Mouse (Mus musculus) embryo, embryonic 9.5 days (tissue): ENCODE measurements at regions not wholly inside any gene's neighbourhood (a gene's known extent, or its start where the extent isn't known, plus 50 kb on each side); places are given as distances from the start of the nearest gene placed in this dataset.
A peak's percentile ranks its signal among the peaks of the same experiment; 100 is the strongest.

Experiments
- DNase-seq: peaks from one replicate; pipeline ENCODE4 v3.0.0-alpha.2; 2017; ENCODE audit errors: extremely low spot score

DNA sequence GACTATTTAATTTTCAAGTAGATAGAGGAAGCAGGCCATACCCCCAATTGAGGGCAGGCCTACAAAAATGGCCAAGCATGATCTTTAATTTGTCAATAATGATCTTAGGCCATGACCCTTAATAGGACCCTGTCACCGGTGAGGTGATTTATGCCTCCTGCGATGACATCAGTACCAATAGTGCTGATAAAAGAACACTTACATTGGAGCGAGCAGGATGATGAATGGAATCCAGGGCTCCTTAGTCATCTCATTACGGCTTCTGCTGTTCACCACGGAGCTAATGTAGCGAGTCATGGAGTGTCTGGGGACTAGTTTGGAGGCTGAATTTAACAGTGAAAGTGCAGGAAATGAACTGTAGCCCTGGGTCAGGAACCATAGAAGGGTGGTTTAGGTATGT, 308.6 kb downstream of the En1 start:
- peak; percentile 10 for DNase-seq

DNA sequence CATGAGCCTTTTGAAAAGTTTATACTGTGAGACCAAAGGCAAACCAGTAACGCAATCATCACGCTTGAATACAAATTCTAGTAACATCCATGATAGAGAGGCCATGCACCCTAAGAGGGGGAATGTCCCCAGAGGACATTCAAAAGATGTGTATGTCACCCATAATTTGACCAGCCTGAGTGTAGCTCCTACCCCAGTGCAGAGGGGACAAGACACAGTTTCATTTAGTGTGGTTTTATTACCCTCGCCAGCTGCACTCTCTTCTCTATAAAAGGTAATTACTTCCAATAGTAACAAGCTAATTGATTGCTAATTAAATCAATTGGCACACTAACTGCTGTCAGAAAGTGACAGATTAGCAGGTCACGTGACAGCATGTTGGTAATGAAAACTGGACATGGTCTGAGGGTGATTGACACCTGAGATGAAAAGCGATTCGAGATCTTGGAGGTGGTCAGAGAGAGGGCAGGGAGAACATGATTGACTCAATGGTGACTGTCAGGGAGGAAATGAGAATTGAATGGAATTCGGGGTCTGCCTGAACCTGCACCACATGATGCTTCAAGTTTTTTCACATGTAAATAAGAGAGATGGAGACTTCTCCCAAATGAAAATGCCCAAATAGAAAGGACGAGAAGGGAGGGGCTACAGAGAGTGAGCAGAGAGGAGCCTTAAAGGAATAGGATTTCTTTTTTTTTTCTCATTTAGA, 309.9 kb downstream of the En1 start:
- no peak for DNase-seq

DNA sequence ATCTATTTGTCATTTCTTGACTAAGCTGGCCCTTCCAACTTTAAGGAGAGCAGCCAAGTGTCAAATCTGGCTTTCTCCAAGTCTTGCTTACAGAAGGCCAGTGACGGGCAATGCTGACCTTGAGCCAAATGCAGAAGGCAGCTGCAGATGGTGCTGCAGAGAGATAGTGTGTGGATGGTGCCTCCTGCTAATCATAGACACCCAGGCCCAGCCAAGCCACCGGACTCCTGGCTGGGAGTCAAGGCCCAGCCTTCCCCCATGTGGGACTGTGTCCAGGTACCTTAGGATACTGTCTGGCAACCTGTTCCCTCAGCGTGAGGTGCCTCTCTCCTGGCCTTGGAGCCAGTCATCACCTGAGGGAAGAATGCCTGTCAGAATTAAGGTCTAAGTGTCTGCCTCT, 319.3 kb downstream of the En1 start:
- DNase-seq: no peak

DNA sequence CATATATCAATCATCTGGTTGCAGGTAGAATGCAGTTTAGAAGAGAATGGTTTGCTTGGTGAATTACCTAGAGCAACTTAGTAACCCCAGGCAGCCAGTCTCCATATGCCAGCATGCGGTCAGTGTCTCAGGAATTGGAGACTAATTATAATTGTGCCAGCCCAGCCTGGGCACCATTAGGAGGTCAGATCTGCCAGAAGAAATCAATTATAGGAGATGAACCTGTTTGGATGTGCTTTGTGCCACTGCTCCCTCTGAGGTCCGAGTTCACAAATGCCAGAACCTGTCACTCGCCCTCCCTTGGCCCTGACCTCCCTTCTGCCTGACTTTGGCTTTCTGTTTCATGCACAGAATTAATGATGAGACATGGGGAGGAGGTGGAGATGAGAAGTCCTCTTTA, 323.1 kb downstream of the En1 start:
- no peak for DNase-seq

DNA sequence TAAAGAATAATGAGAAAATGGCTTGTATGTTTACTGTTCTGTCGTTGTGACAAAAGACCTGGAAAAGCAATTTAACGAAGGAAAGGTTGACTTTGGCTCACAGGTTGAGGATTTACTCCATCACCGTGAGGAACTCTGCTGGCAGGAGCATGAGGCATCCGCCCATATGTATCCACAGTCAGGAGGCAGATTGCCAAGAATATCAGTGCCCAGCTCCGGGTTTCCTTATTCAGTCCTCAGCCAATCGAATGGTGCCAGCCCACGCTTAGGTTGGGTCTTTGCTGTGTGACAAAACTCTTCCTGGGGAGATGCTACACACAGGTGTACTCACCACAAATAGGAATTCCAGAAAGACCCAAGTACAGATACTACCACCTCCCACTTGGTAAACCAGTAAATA, 327.9 kb downstream of the En1 start:
- no peak for DNase-seq

DNA sequence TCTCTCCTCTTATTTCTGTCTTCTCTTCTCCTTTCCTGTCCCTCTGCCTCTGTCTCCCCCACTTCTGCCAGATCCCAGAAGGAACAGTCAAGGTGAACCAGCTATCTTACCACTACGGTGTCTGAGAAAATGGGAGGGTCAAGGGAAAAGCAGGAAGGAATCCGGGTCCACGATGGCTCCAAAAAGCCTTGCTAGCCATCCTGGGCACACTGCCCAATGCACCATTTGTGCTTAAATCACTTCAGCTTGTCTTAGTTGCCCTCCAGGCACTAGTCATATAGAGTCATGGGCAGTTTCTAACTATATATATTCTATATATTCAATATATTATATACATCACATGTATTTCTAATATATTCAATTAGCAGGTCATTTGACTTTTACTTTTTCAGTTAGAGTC, 333.1 kb downstream of the En1 start:
- no peak for DNase-seq

DNA sequence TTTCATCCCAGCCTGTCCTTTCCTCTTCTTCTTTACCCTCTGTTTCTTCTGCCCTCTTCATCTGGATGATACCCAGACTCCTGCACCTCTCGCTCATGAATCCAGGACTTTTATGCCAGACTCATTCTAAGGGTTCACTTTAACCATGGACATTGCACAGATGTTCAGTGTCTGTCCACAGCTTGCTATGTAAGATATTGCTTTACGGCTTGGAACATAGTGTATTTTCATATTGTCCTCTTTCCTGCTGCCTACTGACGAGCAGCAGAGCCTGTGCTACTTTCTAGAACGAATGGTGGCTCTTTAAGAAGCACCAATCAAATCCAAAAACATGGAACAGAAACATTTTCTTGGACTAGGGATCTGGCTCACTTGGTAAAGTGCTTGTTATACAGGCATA, 341.5 kb downstream of the En1 start:
- DNase-seq: no peak

DNA sequence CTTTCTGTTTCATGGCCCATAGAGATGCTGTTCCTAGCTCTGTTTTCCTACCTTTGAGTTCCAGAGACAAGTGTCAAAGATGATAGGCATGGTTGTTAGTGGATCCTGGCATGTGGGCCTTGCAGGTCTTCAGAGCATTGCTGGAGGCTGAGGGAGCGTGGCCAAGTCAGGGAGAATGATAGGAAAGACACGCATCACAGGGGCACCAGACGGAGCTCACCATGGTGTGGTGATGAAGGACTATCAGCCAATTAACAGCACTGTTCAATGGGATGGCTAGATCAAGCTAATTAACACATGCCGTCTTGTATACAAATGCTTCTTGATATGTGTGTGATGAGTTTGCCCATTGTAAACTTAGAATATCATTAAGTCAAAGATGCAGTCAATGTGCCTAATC, 344.1 kb downstream of the En1 start:
- DNase-seq: no peak

DNA sequence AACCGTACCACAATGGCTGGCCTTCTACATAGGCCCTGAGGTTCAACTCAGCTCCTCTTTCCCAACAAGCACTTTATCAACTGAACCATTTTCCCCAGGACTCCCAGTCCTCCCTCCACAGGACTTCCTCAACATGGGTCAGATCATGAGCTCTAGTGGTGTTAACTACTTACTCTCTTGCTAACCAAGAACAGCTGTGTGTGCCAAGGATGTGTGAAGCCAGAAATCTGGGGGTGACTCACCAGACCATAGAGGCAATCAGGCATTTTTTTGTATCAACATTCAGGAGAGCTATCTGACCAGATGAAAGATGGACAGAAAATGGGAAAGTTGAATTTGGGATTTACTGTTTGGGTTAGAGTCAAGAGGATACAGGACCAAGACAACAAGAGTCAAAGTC, 359.0 kb downstream of the En1 start:
- no peak for DNase-seq

DNA sequence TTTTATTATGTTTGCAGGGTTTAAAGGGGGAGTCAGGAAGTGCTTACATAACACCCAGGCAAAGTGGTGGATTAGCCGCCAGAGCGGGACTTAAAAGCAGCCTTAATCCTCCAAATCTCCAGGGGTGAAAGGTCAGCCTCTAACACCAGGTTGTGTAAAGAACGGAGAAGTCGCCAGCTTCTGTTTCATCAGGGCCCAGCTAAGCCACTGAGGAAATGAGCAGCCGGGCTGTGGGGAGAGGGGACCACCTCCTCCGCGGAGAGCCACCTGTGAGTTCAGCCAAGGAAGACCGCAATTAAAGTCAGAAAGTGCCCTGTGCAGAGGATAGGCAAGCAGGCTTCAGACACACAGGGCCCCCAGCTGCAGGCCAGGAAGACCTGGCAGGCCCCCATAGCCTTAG, 359.8 kb downstream of the En1 start:
- peak; percentile 58 for DNase-seq

DNA sequence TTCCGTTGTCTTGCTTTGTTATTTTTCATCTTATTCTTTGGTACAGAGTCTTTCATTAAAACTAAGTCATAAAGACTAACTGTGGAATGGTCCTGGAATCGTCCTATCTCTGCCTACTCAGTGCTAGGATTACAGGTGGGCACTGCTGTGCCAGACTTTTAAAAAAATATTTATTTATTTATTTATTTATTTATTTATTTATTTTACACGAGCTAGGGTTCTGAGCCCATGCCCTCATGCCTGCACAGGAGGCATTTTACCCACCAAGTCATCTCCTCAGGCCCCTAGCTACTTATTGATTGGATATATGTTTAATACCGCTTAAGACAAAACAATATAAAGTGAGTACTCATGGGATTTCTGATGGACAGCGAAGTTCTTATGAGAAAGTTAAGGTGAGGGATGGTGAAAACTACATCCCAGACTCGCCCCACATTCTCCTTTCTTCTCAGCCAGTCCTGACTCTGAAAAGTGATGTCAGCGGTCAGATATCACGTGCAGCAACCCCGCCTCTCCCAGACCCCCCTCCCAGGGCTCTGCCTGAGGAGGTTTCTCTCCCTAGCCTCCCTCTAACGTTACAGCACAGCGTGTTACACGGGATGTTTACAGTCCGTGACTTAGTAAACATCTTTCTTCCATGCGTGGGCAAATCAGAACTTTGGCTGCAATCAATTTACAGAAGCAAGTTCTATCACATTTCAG, 361.4 kb downstream of the En1 start:
- DNase-seq: peak; percentile 31

DNA sequence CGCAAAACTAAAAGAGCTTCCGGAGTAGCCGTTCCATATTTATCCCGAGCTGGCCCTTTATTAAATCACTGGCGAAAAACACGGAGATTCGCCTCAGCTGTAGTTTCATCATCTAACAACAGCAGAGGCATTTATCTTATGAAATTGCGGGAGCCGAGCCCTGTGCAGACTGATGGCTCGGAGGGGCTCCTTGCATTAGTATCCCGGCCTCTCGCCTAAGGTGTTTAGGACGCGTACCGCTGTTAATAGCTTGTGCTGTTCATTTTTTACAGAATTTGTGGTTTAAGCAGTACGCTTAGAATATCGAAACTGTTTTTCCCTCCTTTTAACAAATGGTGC, 361.9 kb downstream of the En1 start:
- no peak for DNase-seq

DNA sequence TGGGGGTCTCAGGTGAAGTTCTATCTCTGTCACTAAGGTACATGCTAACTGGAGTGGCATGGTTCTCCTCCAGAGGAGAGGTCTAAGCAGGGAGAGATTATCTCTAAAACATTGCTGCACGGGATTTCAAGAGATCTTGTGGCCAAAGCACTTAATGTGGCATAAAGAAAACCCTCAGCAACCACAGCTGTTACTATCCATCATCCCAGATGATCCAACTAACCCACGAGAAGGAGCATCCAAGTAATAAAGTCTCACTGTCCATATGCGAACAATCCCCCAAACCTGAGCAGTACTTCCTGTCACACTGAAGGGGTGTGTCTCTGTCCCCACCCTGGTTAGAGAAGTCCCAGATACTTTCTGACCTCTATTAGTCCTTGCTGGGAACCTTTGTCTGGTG, 363.9 kb downstream of the En1 start:
- no peak for DNase-seq

DNA sequence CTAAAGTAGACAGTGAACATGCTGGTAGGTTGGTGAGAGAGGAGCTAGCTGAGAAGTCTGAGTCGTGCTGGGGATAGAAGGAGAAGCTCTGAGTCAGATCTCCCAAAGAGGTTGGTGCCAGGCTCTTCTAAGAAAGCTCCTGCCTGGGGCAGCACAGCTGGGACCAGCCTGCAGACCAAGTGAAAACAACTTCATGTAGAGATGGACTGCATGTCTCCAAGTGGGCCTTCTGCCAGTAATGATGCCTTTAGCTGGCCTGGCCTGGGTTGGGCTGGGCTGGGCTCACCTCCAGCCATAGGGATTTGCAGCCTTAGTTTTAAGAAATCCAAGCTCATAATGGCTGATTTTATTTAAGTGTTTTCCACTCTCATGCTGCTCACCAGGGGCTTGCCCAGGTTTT, 357.7 kb downstream of the Insig2 start:
- DNase-seq: no peak

DNA sequence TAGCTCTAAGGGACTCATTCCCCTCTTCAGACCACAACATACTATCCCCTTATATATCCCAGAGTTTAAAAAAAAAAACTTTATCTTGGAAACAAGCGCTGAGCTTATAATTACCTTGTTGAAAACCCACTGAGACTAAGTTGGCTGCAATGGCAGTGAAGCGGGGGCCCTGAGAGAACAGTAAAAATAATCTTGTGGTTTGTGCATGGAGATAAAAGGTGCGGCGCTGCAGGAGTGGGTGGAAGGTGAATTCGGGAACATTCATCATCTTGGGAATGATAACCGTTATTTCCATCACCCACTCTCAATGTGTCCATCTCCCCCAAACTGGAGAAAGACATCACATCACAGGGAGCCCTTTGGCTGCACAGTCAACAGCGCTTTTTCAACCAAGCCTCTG, 327.9 kb downstream of the Insig2 start:
- no peak for DNase-seq

DNA sequence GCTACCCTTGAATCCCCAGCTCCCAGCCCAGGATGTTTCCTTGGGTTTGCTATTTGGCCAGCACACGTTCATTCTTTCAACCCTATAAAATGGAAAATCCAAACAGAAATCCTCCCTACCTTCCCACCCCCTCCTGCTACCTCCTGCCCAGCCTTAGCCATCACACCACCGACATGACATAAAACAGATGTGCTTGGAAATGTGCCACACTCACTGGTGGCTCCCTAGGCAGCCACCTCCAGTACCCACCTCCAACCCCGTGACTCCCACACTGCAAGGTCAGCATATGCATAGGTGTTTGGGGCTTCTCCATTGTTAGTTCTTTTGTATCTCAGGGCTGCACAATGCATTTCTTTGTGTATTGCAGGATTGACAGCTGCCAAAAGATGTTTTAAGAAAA, 327.2 kb downstream of the Insig2 start:
- no peak for DNase-seq

DNA sequence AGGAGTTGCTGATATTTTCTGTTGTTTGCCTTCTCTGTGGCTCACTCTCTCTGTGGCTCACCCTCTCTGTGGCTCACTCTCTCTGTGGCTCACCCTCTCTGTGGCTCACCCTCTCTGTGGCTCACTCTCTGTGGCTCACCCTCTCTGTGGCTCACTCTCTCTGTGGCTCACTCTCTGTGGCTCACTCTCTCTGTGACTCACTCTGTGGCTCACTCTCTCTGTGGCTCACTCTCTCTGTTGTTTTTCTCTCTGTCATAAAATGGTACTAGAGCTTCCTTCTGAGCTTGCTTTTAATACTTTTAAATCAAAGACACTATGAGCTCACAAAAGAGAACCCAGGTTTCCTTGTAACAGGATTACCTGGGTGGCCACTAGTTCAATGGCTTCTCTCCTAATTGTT, 320.3 kb downstream of the Insig2 start:
- DNase-seq: no peak

DNA sequence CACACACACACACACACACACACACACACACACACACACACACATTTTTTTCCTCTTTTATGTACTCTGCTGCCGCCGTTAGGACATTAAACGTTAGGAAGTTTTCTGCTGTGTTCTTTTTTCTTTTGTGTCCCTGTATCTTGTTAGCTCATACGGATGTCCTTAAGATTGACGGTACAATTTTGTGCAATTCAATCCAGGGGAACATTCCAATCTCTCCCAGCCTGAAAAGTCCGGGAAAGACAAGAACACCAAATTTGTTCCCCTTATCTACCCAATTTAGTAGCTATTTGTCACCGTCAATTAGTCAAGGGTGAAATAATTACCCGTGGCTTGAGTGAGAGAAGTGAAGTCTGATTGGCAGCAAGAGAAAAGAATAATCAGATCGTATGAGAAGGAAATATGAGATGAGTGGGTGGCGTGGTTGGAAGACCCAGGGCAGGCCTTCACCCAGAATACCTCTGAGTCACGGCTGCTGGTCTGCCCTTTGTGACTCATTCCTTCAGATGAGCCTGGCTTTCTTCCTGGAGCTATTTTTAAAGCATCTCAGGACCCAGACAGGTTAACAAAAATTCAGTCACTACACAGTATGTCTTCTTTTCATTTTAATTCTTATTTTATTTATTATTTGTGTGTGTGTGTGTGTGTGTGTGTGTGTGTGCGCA, 318.4 kb downstream of the Insig2 start:
- DNase-seq: peak; percentile 4

DNA sequence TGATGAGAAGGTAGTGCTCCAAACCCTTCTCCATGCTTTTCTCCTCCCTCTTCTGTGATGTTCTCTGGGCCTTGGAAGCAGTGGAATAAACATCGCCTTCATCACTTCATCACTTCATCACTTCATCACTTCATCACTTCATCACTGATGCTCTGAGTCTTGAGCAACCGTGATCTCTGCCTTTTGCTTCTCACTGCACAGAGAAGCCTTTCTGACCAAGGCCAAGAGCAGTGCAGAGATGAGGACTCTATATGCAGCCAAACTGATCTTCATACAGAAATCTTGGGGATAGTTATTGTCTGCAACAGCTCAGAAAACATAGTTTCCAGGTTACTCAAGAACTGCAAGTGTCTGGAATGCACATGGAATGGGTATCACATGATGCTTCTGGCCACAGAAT, 303.0 kb downstream of the Insig2 start:
- no peak for DNase-seq

DNA sequence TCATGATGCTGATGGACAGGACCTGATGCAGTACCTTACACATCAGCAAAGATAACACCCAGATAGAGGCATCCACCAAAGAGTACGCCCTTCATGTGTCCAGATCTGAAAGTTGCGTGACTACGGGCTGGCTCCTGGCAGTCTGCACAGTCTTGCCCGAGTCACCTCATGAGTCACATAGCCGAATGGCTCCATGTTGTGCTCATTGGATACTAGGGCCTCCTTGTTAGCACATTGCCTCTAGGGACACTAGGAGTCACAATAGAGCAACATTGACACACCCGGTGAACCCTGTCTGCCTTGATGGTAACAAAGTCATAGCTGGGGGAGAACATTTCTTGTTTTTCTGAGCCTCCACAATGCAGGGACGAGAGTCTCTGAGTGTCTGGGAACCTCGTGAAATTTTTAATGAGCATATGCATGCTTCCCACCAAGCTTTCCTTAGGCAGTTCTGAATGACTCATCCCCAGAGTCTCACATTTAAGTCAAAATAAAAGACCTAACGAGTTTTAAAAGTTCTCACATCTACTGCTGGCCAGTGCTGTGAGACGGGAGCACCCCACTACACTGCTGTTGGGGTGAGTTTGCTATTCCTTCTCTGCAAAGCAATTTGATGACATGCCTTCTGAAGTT, 297.5 kb downstream of the Insig2 start:
- DNase-seq: no peak

DNA sequence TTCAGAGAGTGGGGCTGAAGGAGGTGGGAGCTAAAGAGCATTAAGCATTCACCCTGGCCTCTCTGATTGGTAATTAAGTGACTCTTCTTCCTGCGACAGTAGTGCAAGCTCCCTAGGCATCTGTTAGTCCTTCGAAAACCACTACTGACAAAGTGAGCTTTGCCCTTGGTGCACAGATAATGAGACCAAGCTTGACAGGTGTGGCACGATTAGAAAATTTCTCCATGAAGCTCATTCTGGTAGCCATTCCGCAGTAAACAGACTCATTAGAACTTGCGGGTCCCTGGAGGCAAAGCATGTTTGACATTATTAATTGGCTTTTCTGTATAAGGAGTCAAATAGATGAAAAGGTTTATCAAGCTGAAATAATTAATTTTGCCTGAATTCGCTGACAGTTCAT, 285.8 kb downstream of the Insig2 start:
- no peak for DNase-seq

DNA sequence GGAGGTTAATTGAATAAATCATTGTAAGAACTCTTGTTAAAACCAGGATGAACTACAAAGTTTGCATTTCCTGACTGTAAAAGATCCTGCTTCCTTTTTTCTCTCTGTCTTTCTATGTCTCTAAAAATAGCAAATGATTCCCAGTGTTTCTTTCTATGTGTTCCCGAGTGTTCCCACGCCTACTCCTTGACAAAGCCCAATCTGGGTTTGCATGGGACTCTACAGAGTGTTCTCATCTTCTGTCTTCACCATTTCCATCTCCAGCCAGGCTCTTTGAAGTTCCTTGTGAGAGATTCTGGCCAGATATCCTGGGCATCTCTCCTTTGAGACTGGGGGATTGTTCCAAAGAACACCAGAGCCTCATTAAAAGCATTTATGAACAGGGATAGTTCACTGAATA, 285.0 kb downstream of the Insig2 start:
- DNase-seq: no peak

DNA sequence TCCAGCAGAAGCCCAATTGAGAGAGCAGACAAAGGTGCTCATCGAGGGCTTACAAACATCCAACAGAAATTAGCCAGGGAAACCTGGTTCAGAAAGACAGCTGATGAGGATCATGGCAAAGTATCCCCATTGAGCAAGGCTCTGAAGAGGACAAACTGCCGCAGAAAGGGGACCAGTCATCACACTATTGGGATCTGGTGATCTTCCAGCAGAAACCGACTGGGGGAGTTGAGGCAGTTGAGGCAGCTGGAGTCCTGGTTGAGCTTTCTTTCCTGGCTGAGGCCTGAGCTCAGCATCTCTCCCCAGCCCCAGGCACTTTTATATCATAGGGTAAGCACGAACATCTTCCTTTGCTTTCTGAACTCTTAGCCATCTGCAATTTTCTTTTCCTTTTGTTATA, 282.7 kb downstream of the Insig2 start:
- no peak for DNase-seq
